Mouse (Mus musculus) olfactory bulb, adult 2 months (tissue): ENCODE data around the gene Ngf. TPM values are rescaled to one million over a fixed set of nuclear protein-coding genes. Genes with fewer than 3 reads are reported as not detected.

ENCODE experiments used
- H3K27ac ChIP-seq: fragments of 200-500 bp; 2 replicates; pipeline ENCODE4 v1.5.1; 2012; ENCODE audit warnings: low read depth, low read length; ENCODE audit not compliant: insufficient read depth
- H3K4me1 ChIP-seq: fragments of 200-500 bp; 2 replicates; pipeline ENCODE4 v1.6.1; 2012; ENCODE audit warnings: low read length; ENCODE audit not compliant: control insufficient read depth, insufficient read depth
- H3K4me3 ChIP-seq: fragments of 200-500 bp; 2 replicates; pipeline ENCODE4 v1.5.1; 2012; ENCODE audit warnings: mild to moderate bottlenecking, low read depth, low read length, moderate library complexity; ENCODE audit not compliant: insufficient read depth
- CTCF ChIP-seq: fragments of 200-500 bp; IDR thresholded peaks from 2 replicates; pipeline ENCODE4 v1.5.1; 2012; ENCODE audit warnings: low read depth, mild to moderate bottlenecking, low read length, moderate library complexity; ENCODE audit not compliant: insufficient read depth
- POLR2A ChIP-seq: fragments of 200-500 bp; IDR thresholded peaks from 2 replicates; pipeline ENCODE4 v1.6.1; 2012; ENCODE audit warnings: mild to moderate bottlenecking, low read depth, low read length, moderate library complexity; ENCODE audit not compliant: insufficient read depth
- WGBS: fragments of 180-500 bp; shearing (Covaris S2); methylation state at CpG from one replicate; pipeline ENCODE4 v1.1.7; 2018; 5-methylcytosine and 5-hydroxymethylcytosine counted together
- polyA plus RNA-seq: library from polyadenylated mRNA; stranded (reverse); fragments of >200 nt; gene quantifications from 2 replicates; pipeline ENCODE4 v1.2.4, GENCODE M21; 2012; ENCODE audit warnings: low replicate concordance; ENCODE audit not compliant: missing spikeins, insufficient read depth, insufficient read length

The Ngf gene
- polyA plus RNA-seq, 1 experiment = not detected

- H3K4me1 ChIP-seq = peaks cover 10% of the 10 kb centered on the region; the same call in 1 of the 2 replicates
- no peak overlapping the region for H3K4me3 ChIP-seq
- 83% methylated on average over 8 of the region's 8 CpGs for WGBS
- TF ChIP-seq CTCF = no peak
- no peak for TF ChIP-seq POLR2A
- H3K27ac ChIP-seq = no peak overlapping the region
Observed at GRCm38 (mm10) chr3:102467121-102467520, 2.6 kb upstream of the Ngf start.

DNA sequence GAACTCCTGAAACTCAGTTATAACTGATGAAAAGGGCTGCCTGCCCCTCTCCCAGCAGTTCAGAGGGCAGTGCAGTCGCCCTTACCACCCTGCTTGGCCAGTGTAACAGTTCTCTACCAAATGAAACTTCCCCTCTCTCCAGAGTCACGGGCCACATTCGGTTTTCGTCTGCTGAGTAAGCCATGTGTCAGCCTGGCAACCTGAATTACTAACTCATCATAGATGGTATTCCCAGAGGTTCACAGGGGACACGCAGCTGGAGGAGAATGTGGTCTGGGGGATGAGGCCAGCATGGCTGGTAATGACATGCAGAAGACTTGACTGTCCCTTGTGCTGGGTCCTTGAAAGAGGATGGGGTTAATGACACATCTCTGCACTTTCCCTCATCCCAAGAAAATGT is 1.5 kb downstream of the Ngf start:
- WGBS = 79% methylated on average over 5 of the region's 5 CpGs
- no peak overlapping the region for H3K27ac ChIP-seq
- H3K4me1 ChIP-seq = peaks cover 10% of the 10 kb centered on the region; the same call in 1 of the 2 replicates
- H3K4me3 ChIP-seq = no peak overlapping the region
- TF ChIP-seq POLR2A = no peak
- TF ChIP-seq CTCF = no peak

DNA sequence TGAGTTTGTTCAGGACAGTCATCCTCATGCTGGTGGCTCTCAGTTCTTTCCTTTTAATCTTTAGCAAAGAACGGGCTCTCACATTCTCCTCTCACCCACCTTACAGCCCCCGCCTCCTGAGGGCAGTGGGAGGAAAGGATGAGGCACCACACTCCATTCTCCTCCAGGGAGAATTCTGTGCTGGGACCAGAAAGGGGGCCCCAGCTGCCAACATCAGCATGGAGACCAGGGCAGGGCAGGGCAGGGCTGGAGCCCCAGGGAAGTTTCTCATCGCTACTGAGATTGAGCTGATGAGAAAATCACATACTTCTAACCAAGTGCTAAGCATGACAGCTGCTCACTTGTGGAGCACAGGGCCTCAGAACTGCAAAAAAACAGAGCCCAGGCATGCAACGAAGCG is 2.1 kb downstream of the Ngf start:
- 68% methylated on average over 5 of the region's 5 CpGs for WGBS
- TF ChIP-seq CTCF (no peak), POLR2A (no peak)
- Histone ChIP-seq H3K27ac (no peak overlapping the region), H3K4me3 (no peak overlapping the region), H3K4me1 (peaks cover 10% of the 10 kb centered on the region; the same call in 1 of the 2 replicates)

DNA sequence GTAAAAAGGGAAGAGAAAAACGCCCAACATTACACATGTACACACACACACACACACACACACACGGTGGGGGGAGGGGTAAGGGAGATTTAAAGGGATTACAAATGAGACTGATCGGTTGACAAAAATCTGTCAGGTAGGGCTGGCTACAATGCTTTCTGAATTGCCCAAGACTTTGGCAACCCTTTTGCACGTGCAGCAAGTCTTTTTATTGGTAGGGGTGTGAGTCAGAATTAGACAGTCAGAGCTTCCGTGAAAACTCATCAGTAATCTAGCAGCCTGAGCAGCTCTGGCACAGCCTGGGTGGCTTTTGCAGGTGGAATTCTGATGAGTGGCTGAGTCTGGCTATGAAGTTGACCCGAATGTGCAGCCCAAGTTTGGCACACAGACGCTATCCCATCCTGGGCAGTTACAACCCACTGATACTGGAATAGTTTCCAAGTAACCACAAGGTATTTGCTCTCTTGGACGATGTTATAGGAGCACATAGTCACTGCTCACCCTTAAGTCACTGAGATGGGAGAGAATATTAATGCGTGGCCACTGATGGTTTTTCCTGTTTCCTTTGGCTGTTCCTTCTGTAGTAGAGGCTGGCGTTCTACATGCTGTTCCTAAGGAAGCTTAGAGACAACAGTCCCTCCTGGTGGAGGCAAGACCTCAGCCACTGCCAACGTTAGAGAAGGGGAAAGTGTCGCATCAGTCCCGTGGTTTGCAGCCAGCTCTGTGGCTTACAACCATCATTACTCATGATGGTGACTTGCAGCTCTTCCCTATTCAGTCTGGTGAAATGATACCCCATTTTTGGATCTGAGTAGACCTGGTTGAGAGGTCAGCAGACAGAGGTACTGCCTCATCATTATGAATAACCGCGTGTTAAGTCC is 4.8 kb downstream of the Ngf start:
- H3K27ac ChIP-seq = no peak overlapping the region
- 72% methylated on average over 15 of the region's 15 CpGs for WGBS
- peaks cover 10% of the 10 kb centered on the region; the same call in 1 of the 2 replicates for H3K4me1 ChIP-seq
- no peak for TF ChIP-seq CTCF
- TF ChIP-seq POLR2A = no peak
- no peak overlapping the region for H3K4me3 ChIP-seq

DNA sequence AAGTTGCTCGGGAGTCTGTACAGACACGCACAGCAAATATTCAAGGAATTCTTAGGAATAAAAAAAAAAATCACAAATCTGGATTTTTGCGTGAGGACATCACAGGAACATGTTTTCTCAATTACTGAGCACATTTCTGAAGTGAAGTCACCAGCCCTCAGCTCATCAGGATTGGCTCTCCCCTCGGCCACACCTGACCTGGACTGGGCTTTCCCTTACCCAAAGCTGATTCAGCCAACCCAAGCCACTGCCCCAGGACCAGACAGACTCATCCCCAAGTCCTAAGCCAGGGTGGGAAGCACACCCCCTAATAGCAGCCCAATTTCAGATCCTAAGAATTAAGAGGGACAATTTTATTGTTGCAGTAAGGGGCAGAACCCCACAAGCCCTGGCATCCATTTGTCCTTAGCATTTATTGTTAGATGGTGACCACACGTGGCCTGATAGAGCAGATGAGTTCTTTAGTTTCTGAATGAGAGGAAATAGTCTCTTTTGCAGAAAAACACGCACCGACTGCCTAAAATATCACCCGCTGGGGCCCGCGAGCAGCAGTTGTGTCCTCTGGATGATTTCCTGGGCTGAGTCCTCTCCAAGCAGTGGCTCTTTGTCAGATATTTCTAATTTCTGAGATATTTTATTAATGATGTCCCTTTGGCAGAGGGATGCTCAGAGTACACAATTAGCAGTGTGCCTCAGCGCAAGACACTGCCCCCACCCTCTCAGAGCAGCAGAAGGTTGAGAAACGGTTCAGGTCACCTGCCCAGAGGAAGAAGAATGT is 8.4 kb downstream of the Ngf start:
- 85% methylated on average over 12 of the region's 12 CpGs for WGBS
- H3K4me3 ChIP-seq = no peak overlapping the region
- no peak overlapping the region for H3K27ac ChIP-seq
- H3K4me1 ChIP-seq = no peaks in the 10 kb centered on the region
- TF ChIP-seq CTCF = no peak
- no peak for TF ChIP-seq POLR2A

DNA sequence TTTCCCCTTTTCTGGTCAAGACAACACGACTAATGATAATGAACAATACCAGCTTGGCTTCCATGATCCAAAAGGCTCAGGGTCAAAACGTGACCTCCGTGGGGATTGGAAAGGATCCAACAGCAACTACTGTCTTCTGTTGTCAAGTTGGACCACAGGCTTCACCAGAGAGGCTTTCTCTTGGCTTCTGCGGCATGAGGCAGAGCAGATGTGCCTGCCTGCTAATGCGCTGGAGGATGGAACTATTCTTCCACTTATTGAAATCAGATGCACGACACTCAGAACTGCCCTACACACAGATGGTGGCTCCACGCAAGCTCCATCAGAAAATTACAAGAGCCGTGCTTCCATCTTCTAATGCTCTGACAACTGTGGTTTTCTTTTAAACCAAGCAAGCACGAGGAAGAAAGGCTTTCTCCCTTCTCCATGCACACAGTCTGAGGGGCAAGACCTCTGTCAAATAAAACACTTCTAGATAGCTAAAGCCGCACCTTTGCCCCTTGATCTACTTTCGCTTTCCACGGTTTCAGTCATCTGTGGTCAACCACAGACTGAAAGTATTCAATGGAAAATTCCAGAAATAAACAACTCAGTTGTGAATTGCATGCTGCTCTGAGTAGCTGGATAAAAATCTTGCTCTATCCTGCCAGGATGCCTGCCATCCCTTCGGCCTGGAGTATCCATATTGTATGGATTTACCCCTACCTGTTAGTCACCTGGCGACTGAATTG is 20.8 kb downstream of the Ngf start:
- no peak overlapping the region for H3K4me3 ChIP-seq
- WGBS = 51% methylated on average over 14 of the region's 14 CpGs
- TF ChIP-seq CTCF (no peak), POLR2A (no peak)
- H3K4me1 ChIP-seq = 0 out of 2 replicates have a peak, but pooled peaks cover 2% of the 10 kb centered on the region
- H3K27ac ChIP-seq = no peak overlapping the region

DNA sequence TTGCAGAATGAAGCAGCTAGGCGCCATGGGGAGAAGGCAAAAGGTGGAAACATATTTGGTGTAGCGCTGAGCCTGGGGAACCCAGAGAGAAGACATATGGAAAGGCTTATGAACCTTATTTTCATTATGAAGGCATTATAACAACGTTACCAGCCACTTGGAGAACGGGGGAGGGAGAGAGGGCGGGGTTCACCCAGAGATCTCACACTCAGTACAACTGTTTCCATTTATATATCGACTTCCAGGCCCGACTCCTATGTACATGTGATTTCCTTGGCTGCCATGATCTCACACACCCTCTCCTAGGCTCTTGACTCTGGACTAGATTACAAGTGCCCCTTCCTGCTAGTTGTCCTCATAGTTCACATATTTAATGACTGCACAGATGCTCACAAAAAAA is 28.4 kb downstream of the Ngf start:
- no peaks in the 10 kb centered on the region for H3K4me1 ChIP-seq
- H3K27ac ChIP-seq = no peak overlapping the region
- H3K4me3 ChIP-seq = no peak overlapping the region
- WGBS = 88% methylated on average over 7 of the region's 7 CpGs
- TF ChIP-seq POLR2A (no peak), CTCF (no peak)

DNA sequence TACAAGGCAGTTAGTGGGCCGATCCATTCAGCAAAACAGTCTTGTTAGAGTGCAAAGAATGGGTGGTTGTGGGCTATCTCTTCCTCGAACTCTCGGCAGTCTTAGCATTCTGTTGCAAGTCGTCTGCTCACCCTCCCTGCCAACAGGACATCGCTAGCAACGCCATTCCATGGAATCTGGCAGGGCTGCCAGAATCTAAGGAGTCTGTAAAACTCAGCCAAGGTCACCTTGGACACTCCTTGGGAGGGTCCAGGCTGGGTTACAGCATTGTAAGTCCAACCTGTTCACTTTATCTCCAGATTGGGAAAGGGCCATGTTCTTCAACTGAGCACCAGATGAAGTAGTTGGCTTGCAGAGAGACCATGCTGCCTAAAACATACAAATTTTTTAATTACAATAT is 29.2 kb downstream of the Ngf start:
- 78% methylated on average over 6 of the region's 6 CpGs for WGBS
- Histone ChIP-seq H3K4me1 (no peaks in the 10 kb centered on the region), H3K27ac (no peak overlapping the region), H3K4me3 (no peak overlapping the region)
- TF ChIP-seq CTCF (no peak), POLR2A (no peak)

DNA sequence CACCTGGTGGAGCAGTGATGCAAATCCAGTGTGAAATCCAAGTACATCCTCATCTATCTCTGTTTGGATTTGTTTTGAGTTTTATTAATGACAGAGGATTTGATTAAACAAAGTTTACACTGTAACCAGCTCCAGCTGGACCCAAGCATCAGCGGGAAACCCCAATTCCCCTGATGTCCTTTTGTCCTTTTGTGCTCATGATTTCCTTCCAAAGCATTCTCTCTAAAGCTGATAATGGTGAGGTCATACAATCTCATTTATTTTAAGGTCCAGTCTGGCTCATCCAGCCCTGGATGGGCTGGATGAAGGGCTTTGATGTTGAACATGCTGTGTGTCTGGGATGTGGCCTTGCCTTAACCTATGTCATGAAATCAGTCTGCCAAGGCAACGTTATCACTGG is 30.3 kb downstream of the Ngf start:
- Histone ChIP-seq H3K4me1 (no peaks in the 10 kb centered on the region), H3K27ac (no peak overlapping the region), H3K4me3 (no peak overlapping the region)
- TF ChIP-seq POLR2A = no peak
- no peak for TF ChIP-seq CTCF
- 91% methylated on average over 2 of the region's 2 CpGs for WGBS
